Mouse (Mus musculus) lung, adult 2 months (tissue): ENCODE measurements around the gene Ddr2. TPM values are rescaled to one million over a fixed set of nuclear protein-coding genes. Genes with fewer than 3 reads are reported as not detected.
"Not testable (repeated sequence)": the region's sequence is repeated elsewhere in the genome, so short reads cannot be mapped to it uniquely, and the experiment has no call there.

Experiments used
- DNase-seq: peaks from one replicate; pipeline ENCODE4 v3.0.0; 2022
- H3K4me1 ChIP-seq: fragments of 200-500 bp; 2 replicates; pipeline ENCODE4 v1.6.1; 2011; ENCODE audit warnings: low read length; ENCODE audit not compliant: control insufficient read depth, insufficient read depth
- H3K4me3 ChIP-seq: fragments of 200-500 bp; replicated peaks from 2 replicates; pipeline ENCODE3; 2011; ENCODE audit warnings: low read depth, mild to moderate bottlenecking, control low read depth, low read length; ENCODE audit errors: extremely low read depth
- CTCF ChIP-seq: fragments of 200-500 bp; IDR thresholded peaks from 2 replicates; pipeline ENCODE4 v1.5.1; 2011; ENCODE audit warnings: mild to moderate bottlenecking, low read length, control low read depth; ENCODE audit not compliant: insufficient read depth
- POLR2A ChIP-seq: fragments of 200-500 bp; IDR thresholded peaks from 2 replicates; pipeline ENCODE4 v1.6.1; 2011; ENCODE audit warnings: low read depth, mild to moderate bottlenecking, control low read depth, low read length, borderline replicate concordance; ENCODE audit errors: extremely low read depth
- WGBS: fragments of 180-500 bp; shearing (Covaris S2); methylation state at CpG from one replicate; pipeline ENCODE4 v1.1.7; 2018; 5-methylcytosine and 5-hydroxymethylcytosine counted together
- polyA plus RNA-seq: library from polyadenylated mRNA; depleted of rRNA; stranded (reverse); fragments of >200 nt; gene quantifications from 2 replicates; pipeline ENCODE4 v1.2.3, GENCODE M21; 2012

Ddr2 gene
- polyA plus RNA-seq, 1 experiment, result 42.6 TPM

DNA sequence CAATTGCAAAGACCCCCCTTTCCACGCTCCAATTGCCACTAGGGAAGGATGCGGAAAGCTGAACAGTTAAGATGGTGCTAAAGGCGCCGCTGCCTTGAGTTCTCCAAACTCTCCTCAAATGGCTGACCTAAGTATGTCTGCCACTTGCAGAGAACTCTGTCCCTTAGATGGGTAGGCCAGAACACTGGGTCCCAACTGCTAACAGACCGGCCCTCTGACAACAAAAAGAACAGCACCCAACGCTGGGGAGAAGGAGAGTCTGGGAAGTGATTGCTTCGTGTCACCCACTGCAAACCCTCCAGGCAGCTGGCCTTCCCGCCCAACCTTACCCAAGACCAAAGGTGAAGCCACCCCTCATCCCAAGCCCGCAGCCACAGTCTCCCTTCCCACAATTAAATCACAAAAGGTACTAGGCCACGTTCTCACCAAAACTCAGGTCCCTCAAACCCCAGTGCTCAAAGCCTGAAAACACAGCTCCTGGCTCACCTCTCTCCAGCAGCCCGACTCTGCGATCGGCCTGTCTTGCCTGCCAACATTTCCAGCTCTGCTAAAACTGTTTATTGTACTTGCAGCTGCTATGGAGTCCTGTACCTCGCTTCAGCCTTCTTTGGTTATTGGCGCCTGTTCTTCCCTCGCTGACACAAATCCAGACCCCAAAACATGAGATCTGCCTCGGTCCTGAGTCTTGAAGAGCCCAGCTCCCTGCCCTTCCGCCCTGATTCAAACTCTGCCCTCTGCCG is 616 bp downstream of the Ddr2 start:
- TF ChIP-seq POLR2A (no peak), CTCF (no peak)
- WGBS, result 62% methylated on average over 19 of the region's 19 CpGs
- DNase-seq, result peak; percentile 10
- H3K4me1 ChIP-seq, result no peaks in the 10 kb centered on the region
- peak overlapping the region; percentile 71 for H3K4me3 ChIP-seq

DNA sequence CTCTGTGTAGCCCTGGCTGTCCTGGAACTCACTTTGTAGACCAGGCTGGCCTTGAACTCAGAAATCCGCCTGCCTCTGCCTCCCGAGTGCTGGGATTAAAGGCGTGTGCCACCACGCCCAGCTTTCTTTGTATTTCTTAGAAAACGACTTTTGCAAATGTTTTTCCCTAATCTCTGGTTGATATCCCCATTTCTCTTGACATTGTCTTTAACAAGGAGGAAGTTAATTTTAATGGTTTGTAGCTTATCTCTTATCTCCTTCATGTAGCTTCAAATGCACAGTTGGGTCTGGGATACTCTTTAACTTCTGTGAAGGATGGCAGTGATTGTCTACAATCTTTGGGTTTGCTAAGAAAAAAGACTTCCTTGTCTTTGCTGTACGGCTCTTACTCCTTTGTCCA is 7.7 kb downstream of the Ddr2 start:
- not testable (repeated sequence) for H3K4me3 ChIP-seq

DNA sequence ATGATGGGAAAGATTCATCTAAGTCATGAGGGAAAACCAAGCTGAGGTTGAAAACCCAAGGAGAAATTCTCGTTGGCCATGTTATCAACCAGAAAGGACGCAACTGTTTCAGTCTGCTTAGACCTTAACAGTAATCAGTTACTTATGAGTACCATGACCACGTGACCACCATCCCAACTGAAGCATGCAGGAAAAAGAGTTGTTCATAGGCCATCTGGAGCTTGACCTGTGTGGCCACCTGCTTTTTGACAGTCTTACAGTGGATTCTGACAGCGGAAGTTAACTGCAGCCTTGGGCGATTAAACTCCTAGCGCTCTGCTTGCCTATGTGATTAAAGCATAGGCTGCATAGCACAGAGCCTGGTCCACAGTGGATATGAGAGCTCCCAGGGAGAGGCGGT is 23.9 kb downstream of the Ddr2 start:
- no peak for DNase-seq
- WGBS, result 89% methylated on average over 7 of the region's 7 CpGs
- TF ChIP-seq POLR2A (no peak), CTCF (no peak)
- no peak overlapping the region for H3K4me3 ChIP-seq
- no peaks in the 10 kb centered on the region for H3K4me1 ChIP-seq

More for the DNA sequence above, 7.7 kb downstream of the Ddr2 start:
- H3K4me1 ChIP-seq, DNase-seq: not testable (repeated sequence)
- 84% methylated on average over 6 of the region's 6 CpGs for WGBS

DNA sequence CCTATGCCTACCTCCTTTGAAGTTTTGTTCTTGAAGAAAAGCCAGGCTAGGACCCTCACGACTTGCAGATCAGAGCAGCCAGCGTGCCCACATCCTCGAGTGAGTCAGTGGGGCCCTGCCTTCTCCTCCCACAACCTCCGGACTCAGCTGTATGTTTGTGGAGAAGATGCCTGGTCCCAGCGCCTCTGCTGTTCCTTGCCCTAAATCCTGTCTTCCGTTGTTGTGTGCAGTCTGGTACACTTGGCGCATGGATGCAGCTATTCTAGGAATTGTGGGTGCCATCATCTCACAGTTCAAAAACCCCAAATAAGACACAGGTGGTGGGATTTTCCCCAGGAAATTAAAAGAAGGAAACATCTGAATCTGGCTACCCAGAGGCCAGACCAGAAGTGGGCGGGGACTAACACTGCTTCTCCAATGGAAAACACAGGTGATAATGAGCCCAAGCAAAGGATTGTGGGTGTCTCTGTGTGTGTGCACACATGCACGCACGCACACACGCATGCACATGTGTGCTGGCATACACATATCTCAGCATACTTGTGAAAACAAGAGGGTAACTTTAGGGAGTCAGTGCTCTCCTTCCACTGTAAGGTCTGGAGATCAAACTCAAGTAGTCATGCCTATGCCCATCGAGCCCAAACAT is 26.3 kb downstream of the Ddr2 start:
- Histone ChIP-seq H3K4me1 (no peaks in the 10 kb centered on the region), H3K4me3 (no peak overlapping the region)
- 76% methylated on average over 12 of the region's 12 CpGs for WGBS
- no peak for DNase-seq
- TF ChIP-seq CTCF, result no peak
- no peak for TF ChIP-seq POLR2A

DNA sequence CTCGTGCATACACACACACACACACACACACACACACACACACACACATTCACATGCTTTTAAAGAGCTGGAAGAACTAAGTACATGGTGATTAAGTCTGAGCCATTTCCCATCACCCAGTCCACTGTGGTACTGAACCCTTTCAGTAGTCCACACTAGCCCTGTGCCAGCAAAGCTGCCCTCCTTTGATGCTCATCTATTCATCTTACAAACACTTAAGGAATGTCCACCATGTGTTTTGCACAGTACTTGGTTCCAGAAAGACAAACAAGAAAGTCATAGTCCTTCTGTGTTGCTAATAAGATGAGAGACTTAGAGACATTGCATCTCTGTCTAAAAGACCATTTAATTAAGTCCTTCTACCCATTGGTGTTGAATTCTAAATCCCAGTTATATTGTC is 29.7 kb downstream of the Ddr2 start:
- TF ChIP-seq POLR2A, result no peak
- no peak for TF ChIP-seq CTCF
- WGBS, result 74% methylated on average over 1 of the region's 1 CpGs
- no peaks in the 10 kb centered on the region for H3K4me1 ChIP-seq

DNA sequence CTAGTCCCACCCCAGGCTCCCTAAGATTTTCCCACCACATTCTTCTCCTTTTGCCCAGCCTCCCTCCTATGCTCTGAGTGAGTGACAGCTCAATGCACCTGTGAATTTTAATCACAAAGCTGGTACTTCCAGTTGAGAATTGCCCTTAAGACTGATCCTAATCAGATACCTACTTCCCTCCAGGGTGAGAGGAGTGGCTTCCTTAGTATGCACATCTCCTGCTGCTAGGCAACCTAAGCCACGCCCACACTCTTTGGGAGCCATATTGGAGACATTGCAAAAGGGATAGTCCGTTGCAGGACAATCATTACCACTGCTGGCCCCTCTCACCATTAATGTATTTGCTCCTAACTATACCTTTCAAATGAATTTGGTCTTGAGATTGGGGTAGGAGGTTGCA is 31.1 kb downstream of the Ddr2 start:
- DNase-seq, result no peak
- Histone ChIP-seq H3K4me1 (no peaks in the 10 kb centered on the region), H3K4me3 (no peak overlapping the region)
- no peak for TF ChIP-seq POLR2A
- no peak for TF ChIP-seq CTCF
- 73% methylated on average over 2 of the region's 2 CpGs for WGBS

More for the DNA sequence above, 29.7 kb downstream of the Ddr2 start:
- DNase-seq, result no peak
- no peak overlapping the region for H3K4me3 ChIP-seq

DNA sequence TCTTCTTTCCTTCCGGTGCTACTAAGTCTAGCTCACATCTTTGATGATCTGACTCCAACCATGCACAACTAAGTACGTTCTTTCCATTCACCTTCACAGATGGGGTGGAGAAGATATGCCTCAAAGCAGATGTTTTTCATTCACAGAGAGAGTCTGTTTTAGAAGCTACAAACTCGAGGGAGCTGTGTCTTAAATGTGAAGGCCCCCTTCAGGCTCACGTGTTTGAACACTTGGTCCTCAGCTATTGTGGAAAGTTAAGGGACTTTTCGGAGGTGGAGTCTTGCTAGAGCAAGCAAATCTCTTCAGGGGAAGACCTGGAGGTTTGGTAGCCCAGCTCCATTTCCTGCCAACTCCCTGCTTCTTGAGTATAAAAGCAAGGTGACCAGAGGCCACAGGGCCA is 34.2 kb downstream of the Ddr2 start:
- WGBS, result 77% methylated on average over 5 of the region's 5 CpGs
- H3K4me3 ChIP-seq, result no peak overlapping the region
- no peak for DNase-seq
- no peak for TF ChIP-seq POLR2A
- TF ChIP-seq CTCF, result no peak
- H3K4me1 ChIP-seq, result no peaks in the 10 kb centered on the region

DNA sequence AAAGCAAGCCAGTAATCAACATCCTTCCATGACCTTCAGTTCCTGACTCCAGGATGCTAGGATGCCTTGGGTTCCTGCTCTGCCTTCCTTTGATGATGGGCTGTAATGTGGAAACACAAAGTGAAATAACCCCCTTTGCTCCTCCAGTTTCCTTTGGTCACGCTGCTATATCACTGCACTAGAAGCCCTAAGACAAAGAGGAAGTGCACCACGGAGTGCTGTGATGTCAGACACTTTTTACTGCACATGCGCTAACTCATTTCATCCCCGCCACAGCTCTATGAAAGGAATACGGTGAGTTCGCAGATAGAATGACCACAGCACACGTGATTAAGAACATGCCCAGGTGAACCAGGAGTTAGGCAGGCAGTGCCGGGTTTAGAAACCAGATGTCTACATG is 36.8 kb downstream of the Ddr2 start:
- DNase-seq, result no peak

DNA sequence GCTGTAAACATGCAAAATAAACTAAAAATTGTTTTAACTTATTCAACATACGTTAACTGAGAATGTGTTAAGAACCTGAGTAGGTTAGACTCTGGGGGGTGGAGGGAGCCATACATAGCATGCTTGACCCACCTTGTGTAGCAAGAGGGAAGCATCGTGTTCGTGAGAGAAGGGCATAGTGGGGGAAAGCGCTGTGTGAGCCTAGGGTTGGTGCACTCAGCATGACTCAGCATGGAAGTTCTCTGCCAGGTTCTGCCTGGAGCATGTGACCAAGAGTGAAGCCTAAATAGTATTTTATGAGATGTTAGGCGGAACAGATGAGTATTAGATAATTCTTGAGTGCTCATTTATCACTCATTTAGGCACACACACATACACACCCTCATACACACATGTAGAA is 41.4 kb downstream of the Ddr2 start:
- H3K4me1 ChIP-seq, result no peaks in the 10 kb centered on the region; the same call in 1 of the 2 replicates
- TF ChIP-seq POLR2A (no peak), CTCF (no peak)
- 74% methylated on average over 5 of the region's 5 CpGs for WGBS

More for the DNA sequence above, 36.8 kb downstream of the Ddr2 start:
- no peak for TF ChIP-seq CTCF
- no peak for TF ChIP-seq POLR2A
- no peak overlapping the region for H3K4me3 ChIP-seq
- no peaks in the 10 kb centered on the region for H3K4me1 ChIP-seq
- 77% methylated on average over 8 of the region's 8 CpGs for WGBS

DNA sequence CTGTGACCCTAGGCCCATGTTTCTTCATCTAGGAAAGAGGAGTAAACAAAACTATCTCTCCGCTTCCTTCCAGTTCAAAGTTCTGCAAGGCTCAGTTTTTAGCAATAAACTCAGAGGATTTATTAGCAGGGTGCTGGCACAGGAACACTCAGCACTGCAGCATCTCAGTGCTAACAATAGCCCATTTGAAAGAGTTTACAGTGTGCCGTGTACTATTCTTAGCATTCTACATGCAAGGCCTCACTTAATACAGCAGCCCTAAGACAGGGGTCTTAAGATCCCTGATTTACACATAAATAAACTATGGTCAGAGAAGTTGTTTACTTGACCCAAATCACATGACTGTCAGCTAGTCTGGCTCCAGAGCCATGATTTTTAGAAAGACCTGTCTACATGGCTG is 44.6 kb downstream of the Ddr2 start:
- H3K4me1 ChIP-seq, result no peaks in the 10 kb centered on the region; the same call in 1 of the 2 replicates
- DNase-seq, result no peak
- TF ChIP-seq CTCF (no peak), POLR2A (no peak)
- no peak overlapping the region for H3K4me3 ChIP-seq
- 52% methylated on average over 2 of the region's 2 CpGs for WGBS

More for the DNA sequence above, 41.4 kb downstream of the Ddr2 start:
- no peak for DNase-seq
- H3K4me3 ChIP-seq, result no peak overlapping the region
